Mouse (Mus musculus): ENCODE measurements at regions not wholly inside any gene's neighbourhood (a gene's known extent, or its start where the extent isn't known, plus 50 kb on each side); places are given as distances from the start of the nearest gene placed in this dataset.

DNA sequence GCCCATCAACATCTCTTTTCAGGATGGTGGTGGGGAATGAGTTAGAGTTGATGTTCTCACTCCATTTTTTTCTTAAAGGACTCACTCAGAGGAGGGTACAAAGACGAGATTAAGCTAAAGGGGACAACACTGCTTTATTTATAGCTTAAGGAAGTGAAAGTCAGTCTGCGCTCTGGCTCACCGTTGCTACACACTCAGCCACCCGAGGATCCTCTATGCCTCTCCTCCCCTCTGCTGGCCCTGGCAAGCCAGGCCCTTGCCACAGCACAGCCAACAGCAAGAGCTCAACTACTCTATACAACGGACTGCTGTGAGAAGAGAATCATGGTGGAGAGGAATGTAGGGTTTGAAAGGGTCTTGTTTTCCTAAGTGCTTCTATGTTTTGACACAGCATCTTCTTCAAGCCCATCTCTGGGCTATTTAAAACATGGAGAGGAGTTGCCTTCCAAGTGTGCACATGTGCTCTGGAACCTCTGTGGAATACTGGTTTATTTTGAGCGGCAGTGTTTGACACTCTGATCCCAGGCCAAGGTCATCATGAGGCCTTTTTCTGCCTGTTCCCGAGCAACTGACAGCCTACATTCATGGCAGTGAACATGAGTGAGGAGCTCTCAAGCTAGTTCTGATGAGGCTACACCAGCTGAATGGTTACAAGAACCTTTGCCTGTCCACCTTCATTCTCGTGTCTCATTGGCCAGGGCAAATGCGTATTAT lies 291.9 kb upstream of the Klf4 start:
- in situ Hi-C loops (cut with MboI, MseI) = no loop called here

- in situ Hi-C loops (cut with MboI, MseI) = no loop called here
Measured at GRCm38 (mm10) chr4:55823583-55823982, 291.3 kb upstream of the Klf4 start.

DNA sequence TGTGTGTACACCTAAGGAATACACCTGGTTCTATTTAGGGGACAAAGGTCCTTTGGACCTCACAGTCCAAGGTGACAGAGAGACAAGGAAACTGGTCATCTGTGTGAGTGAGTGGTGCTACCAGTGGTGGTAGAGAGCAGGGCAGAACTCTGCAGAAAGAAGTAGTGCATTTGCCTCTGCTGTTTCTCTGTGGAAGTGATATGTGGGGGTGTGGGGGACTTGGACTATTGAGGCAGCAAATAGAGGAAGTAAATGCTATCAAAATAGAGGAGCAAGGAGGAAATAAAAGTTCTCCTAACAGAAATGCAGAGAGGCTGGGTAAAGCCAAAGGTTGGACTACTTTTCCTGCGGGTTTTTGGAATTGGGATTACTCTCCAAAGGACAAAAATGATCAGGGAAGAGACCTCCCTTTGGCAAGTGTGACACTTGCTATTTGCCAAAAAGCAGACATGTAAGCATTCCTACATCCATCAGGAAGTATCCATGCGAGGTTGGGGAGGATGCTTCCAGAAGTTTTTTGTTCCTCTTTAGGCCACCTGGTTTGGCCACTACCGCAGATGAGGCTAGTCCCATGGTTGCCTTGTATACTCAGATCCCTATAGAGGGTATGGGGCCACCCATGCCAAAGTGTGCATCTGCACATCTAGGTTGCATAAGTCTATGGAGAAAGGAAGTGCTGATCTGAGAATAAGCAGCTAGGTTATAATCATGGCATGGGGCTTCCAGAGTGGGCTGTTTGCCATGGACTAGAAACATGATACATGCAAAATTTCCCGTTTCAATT lies 285.0 kb upstream of the Klf4 start:
- in situ Hi-C loops (cut with MboI, MseI) = no loop called here

DNA sequence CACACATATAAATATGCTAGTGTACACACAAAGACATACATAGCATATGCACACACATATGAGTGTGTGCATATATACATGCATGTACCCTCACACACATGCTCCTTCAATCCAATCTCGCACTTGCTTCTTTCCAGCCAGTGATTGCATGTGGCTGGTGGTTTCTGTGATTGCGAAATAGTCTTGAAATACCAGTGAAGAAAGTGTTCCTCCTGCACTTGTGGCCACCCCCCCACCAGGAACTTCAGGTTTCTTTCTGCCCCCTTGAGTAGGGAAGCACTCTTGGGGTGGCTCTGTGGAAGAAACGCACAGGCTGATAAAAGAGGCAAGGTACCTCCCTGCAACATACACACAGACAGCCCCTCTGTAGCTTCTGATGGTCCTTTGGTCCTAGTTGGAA lies 283.6 kb upstream of the Klf4 start:
- in situ Hi-C loops (cut with MboI, MseI) = no loop called here

- in situ Hi-C loops (cut with MboI, MseI) = no loop called here
Measured at GRCm38 (mm10) chr4:55812846-55813245, 280.6 kb upstream of the Klf4 start.

DNA sequence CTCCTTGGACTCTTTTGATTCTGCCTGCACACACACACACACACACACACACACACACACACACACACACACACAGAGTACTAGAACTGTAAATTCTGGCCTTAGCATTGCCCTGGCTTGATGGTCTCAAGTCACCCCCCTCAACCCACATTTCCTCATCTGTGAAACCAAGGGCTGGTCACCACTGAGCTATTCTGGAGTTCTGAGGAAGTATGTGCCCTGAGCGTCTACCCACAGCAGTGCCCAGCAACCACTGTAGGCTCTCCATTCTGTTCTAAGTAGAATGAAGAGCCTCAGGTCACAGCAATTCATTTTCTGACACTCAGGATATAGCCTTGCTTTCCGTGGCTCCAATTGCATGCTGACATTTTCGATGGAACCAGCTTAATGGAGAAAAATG lies 279.4 kb upstream of the Klf4 start:
- in situ Hi-C loops (cut with MboI, MseI) = no loop called here

DNA sequence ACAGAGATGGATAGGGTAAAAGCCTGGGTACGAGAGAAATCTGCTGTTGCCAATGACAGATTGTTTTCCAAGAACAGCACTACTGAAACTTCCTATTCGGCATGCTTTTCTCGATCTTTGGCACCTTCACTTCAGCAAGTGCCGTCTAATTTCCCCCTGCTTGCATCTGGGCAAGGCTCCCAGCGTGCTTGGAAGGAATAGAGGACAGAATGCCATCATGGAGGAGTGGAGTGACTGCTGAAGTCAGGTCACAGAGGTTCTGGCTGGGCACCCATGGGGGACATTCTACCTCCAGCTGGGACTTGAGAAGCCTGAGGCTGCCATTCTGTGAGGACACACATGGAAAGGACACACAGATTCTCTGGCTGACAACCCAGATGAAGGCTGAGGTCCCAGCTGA lies 276.2 kb upstream of the Klf4 start:
- in situ Hi-C loops (cut with MboI, MseI) = no loop called here

DNA sequence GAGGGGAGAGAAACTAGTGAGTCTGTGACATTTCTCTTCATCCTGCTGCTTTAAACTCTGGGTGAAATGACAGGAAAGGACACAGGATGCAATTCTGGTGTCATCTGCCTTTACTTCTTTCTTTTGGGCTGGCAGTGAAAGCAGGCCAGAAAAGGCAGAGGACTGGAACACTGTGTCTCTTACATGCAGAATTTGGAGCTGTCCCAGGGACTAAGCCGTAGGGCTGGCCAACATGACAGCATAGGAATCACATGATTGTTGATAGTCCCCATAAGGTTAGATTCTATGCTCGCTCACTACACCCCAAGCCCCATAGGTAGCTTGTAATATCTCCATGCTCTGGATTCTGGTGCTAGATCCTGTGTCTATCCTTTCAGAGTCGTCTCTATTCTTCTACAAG lies 274.5 kb upstream of the Klf4 start:
- in situ Hi-C loops (cut with MboI, MseI) = no loop called here

DNA sequence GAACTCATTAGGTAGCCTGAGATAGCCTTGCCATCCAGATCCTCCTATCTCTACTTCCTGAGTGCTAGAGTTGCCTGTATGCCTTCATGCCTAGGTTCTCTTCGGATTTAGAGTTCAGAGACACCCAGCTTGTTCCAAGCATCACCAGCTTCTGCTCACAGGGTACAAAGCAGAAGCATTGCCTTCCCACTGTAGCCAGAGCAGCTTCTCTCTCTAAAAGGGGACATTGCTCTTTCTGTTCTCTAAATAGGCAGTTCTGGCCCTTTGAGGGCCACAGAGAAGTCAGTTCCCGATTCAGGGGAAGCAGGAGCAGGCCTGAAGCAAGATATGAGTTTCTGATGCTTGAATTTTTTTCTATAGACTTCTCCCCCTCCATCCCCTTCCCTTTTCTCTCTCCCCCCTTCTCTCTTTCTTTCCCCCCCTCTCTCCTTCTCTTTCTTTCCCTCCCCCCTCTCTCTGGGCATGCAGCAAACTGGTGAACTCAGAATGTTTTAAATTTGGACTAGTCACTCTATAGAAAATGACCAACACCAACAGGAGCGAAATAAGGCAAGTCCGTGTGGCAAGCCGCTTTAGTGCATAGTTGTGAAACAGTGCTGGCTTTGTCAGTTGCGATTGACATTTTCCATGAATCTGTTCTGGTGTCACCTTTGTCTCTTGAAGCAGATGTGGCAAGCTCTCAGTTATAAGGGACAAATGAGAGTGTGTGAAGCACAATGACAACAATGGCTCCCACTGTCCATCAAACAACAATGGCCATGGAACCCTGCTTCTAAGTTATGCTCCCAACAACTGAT lies 273.2 kb upstream of the Klf4 start:
- in situ Hi-C loops (cut with MboI, MseI) = no loop called here

- in situ Hi-C loops (cut with MboI, MseI) = no loop called here
Measured at GRCm38 (mm10) chr4:55802101-55802500, 269.8 kb upstream of the Klf4 start.

GRCm38 (mm10) chr4:55798099-55798498 lies 265.8 kb upstream of the Klf4 start:
- in situ Hi-C loops (cut with MboI, MseI) = no loop called here

DNA sequence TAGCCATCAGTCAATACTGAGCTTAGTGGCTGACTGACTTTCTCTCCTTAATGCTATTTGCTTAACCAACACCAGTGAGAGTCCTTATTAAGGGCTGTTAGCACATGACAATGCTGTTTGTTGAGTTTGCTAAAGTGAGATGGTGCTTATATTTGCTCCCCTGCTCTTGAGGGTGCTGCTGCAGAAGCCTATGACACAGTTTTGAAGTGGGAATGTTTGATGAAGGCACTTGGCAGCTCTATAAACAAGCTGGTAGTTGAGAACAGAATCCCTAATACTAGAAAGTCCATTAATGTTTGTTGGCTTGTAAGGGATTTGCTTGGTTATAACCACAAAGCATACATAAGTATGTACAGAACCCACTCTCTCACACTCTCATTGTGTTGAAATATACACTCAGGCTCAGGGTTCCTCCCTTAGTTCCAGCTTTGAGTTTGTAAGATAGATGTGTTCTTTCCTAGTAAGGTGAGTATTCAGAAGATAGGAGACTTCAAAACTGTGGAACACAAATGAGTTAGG lies 249.1 kb upstream of the Klf4 start:
- in situ Hi-C loops (cut with MboI, MseI) = no loop called here

DNA sequence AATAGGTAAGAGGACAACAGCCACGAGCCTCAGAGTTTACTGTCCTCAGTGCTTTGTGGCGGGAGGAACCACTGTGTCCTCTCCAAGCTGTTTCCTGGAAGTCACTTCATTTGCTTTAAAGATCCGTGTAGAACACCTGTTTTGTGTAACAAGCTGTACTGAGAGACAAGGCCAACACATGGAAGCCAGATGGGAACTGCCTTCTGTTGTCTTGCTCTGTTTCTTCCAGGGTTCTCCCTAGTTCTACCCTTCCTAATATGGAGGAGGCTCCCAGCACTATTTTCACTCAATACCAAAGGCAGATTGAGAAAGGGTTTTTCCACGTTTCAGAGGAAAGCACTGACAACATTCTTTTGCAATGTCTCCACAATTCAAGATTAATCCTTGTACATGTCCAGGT lies 247.3 kb upstream of the Klf4 start:
- in situ Hi-C loops (cut with MboI, MseI) = no loop called here

GRCm38 (mm10) chr4:55775858-55776257 lies 243.6 kb upstream of the Klf4 start:
- in situ Hi-C loops (cut with MboI, MseI) = no loop called here

GRCm38 (mm10) chr4:55774571-55774970 lies 242.3 kb upstream of the Klf4 start:
- in situ Hi-C loops (cut with MboI, MseI) = no loop called here

DNA sequence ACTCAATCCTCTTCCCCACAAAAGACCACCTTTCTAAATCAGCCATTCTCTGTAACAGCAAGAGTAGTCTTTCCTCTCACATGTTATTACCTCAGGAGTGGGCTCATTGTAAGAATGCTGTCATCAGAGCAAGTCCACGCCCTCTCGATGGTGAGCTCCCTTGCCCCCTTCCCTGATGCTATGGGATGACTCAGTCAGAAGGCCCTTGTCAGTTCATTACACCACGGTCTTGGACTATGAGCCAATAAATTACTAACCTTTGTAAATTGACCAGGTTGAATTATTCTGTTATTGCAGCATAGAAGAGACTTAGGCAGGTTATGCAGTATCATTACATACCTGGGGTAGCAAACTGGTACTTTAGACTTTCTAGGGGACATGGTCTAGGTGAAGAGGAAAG lies 237.4 kb upstream of the Klf4 start:
- in situ Hi-C loops (cut with MboI, MseI) = no loop called here

DNA sequence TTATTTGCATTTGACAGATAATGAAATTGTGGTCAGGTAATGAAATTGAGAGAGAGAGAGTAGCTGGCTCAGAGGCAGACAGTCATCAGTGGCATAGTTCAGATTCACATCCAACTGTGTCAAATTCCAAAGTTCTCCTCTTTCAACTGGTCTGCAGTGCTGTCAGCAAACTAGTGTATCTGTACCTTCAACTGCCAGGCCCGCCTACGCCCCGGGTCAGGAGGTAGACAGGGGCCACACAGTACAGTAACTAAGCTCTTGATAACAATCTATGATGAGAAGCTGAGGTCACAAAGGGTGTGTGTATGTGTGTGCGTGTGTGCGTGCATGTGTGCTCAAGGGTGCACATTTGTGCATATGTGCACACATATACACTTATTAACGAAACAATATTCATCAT lies 236.1 kb upstream of the Klf4 start:
- in situ Hi-C loops (cut with MboI, MseI) = no loop called here

DNA sequence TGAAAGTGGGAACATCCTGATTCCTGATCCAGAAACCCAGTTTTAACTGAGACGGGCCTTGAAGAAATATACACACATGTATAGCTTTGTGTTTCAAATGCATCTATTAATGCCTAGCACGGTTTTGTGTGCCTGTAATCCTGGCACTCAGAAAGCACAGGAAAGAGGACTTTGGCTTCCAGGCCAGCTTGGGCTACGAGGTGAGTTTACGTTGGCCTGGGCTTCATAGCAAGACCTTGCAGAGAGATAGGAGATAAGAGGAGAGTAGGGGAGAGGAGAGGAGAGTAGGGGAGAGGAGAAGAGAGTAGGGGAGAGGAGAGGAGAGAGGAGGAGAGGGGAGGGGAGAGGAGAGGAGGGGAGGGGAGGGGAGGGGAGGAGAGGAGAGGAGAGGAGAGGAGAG lies 234.9 kb upstream of the Klf4 start:
- in situ Hi-C loops (cut with MboI, MseI) = no loop called here

DNA sequence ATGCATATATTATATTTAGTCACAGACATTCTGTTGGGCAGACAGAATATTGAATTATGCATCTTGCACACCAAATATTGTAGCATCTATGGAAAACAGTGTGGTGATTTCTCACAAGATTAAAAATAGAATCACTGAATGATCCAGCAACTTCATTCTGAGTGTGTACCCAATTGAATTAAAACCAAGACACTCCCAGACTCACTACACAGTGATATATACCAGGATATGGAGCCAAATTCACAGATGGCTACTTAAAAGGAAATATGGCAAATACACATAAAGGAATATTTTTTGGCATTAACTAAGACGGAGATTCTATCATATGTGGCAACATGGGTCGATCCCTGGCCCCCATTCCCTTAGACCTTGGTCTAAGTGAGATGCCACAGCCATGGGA lies 233.5 kb upstream of the Klf4 start:
- in situ Hi-C loops (cut with MboI, MseI) = no loop called here

GRCm38 (mm10) chr4:55763112-55763511 lies 230.8 kb upstream of the Klf4 start:
- in situ Hi-C loops (cut with MboI, MseI) = no loop called here

GRCm38 (mm10) chr4:55762389-55762788 lies 230.1 kb upstream of the Klf4 start:
- in situ Hi-C loops (cut with MboI, MseI) = no loop called here

- in situ Hi-C loops (cut with MboI, MseI) = no loop called here
Measured at GRCm38 (mm10) chr4:55757148-55757927, 225.1 kb upstream of the Klf4 start.
